Mouse (Mus musculus): ENCODE measurements around the gene Ipo8. TPM values are rescaled to one million over a fixed set of nuclear protein-coding genes. Genes with fewer than 3 reads are reported as not detected.

Gene Ipo8
- polyA plus RNA-seq, 1 experiment from 2014 or later = 30.8 TPM

GRCm38 (mm10) chr6:148736390-148736789, 94.9 kb downstream of the Ipo8 start:
- Histone ChIP-seq H3K4me3 (no peak overlapping the region), H3K27ac (no peak overlapping the region), H3K27me3 (ENCODE audit: low read depth, poor library complexity, severe bottlenecking) (no peaks in the 10 kb centered on the region), H3K4me1 (0 out of 2 replicates have a peak, but pooled peaks cover 11% of the 10 kb centered on the region), H3K36me3 (no peaks in the 10 kb centered on the region), H3K9me3 (replicated peaks) (no peaks in the 10 kb centered on the region)
- DNase-seq (ENCODE audit: low spot score) = no peak
- 84% methylated on average over 1 of the region's 1 CpGs for WGBS

- Histone ChIP-seq H3K36me3 (no peaks in the 10 kb centered on the region), H3K27ac (no peak overlapping the region), H3K4me3 (no peak overlapping the region), H3K4me1 (0 out of 2 replicates have a peak, but pooled peaks cover 6% of the 10 kb centered on the region), H3K9me3 (replicated peaks) (no peaks in the 10 kb centered on the region), H3K27me3 (ENCODE audit: low read depth, poor library complexity, severe bottlenecking) (no peaks in the 10 kb centered on the region)
- no peak for DNase-seq (ENCODE audit: low spot score)
- WGBS = 95% methylated on average over 20 of the region's 20 CpGs
Measured at GRCm38 (mm10) chr6:148734012-148734411, 97.3 kb downstream of the Ipo8 start.

- 89% methylated on average over 1 of the region's 1 CpGs for WGBS
- no peak overlapping the region for H3K27ac ChIP-seq
- no peaks in the 10 kb centered on the region for H3K27me3 ChIP-seq (ENCODE audit: low read depth, poor library complexity, severe bottlenecking)
Measured at GRCm38 (mm10) chr6:148732920-148733319, 98.3 kb downstream of the Ipo8 start.

GRCm38 (mm10) chr6:148728571-148728970, 102.7 kb downstream of the Ipo8 start:
- Histone ChIP-seq H3K4me3 (no peak overlapping the region), H3K4me1 (peaks cover 19% of the 10 kb centered on the region), H3K9me3 (replicated peaks) (no peaks in the 10 kb centered on the region), H3K27ac (no peak overlapping the region), H3K36me3 (no peaks in the 10 kb centered on the region), H3K27me3 (ENCODE audit: low read depth, poor library complexity, severe bottlenecking) (no peaks in the 10 kb centered on the region)
- 73% methylated on average over 3 of the region's 3 CpGs for WGBS
- no peak for DNase-seq (ENCODE audit: low spot score)

More at GRCm38 (mm10) chr6:148732920-148733319, 98.3 kb downstream of the Ipo8 start:
- H3K4me3 ChIP-seq = no peak overlapping the region
- H3K4me1 ChIP-seq = peaks cover 7% of the 10 kb centered on the region
- H3K36me3 ChIP-seq = no peaks in the 10 kb centered on the region
- H3K9me3 ChIP-seq (replicated peaks) = no peaks in the 10 kb centered on the region
- no peak for DNase-seq (ENCODE audit: low spot score)

GRCm38 (mm10) chr6:148727871-148728524, 103.3 kb downstream of the Ipo8 start:
- DNase-seq (ENCODE audit: low spot score) = no peak
- Histone ChIP-seq H3K36me3 (no peaks in the 10 kb centered on the region), H3K4me3 (no peak overlapping the region), H3K27me3 (ENCODE audit: low read depth, poor library complexity, severe bottlenecking) (0 out of 2 replicates have a peak, but pooled peaks cover 3% of the 10 kb centered on the region), H3K4me1 (peaks cover 19% of the 10 kb centered on the region), H3K27ac (no peak overlapping the region), H3K9me3 (replicated peaks) (no peaks in the 10 kb centered on the region)
- WGBS = 63% methylated on average over 6 of the region's 6 CpGs

- H3K36me3 ChIP-seq = no peaks in the 10 kb centered on the region
- no peak overlapping the region for H3K27ac ChIP-seq
- DNase-seq (ENCODE audit: low spot score) = no peak
- 0 out of 2 replicates have a peak, but pooled peaks cover 4% of the 10 kb centered on the region for H3K27me3 ChIP-seq (ENCODE audit: low read depth, poor library complexity, severe bottlenecking)
- H3K4me3 ChIP-seq = no peak overlapping the region
- 63% methylated on average over 3 of the region's 3 CpGs for WGBS
- no peaks in the 10 kb centered on the region for H3K9me3 ChIP-seq (replicated peaks)
- peaks cover 19% of the 10 kb centered on the region for H3K4me1 ChIP-seq
Measured at GRCm38 (mm10) chr6:148724453-148724852, 106.8 kb downstream of the Ipo8 start.

Other genes starting within 250 kb of the Ipo8 start
- gene Caprin2, start 64.8 kb upstream of the Ipo8 start, polyA plus RNA-seq (2016; fragmentation: Nextera tagmentation; extraction: Ambion mirVana) = 15.9 and 18.2 TPM in 2 replicates
- 270 and 301 TPM in 2 replicates for gene Sinhcaf, start 115.0 kb upstream of the Ipo8 start, polyA plus RNA-seq (2016; fragmentation: Nextera tagmentation; extraction: Ambion mirVana)

Measured in limb, embryonic 10.5 days (tissue).